Mouse (Mus musculus) heart, adult 2 months (tissue): ENCODE data around the gene Gm7030.
"Not testable (repeated sequence)": the region's sequence is repeated elsewhere in the genome, so short reads cannot be mapped to it uniquely, and the experiment has no call there.

Experiments used
- CTCF ChIP-seq: fragments of 200-600 bp; IDR thresholded peaks from 2 replicates; pipeline ENCODE4 v1.8.1; 2022; ENCODE audit warnings: antibody characterized with exemption, mild to moderate bottlenecking, moderate library complexity
- EP300 ChIP-seq: fragments of 200-500 bp; IDR thresholded peaks from 2 replicates; pipeline ENCODE4 v1.6.1; 2011; ENCODE audit warnings: low read depth, low read length, control low read depth; ENCODE audit not compliant: insufficient read depth
- POLR2A ChIP-seq: fragments of 200-500 bp; IDR thresholded peaks from 2 replicates; pipeline ENCODE4 v1.6.1; 2011; ENCODE audit warnings: mild to moderate bottlenecking, low read depth, low read length, control low read depth; ENCODE audit not compliant: insufficient read depth

DNA sequence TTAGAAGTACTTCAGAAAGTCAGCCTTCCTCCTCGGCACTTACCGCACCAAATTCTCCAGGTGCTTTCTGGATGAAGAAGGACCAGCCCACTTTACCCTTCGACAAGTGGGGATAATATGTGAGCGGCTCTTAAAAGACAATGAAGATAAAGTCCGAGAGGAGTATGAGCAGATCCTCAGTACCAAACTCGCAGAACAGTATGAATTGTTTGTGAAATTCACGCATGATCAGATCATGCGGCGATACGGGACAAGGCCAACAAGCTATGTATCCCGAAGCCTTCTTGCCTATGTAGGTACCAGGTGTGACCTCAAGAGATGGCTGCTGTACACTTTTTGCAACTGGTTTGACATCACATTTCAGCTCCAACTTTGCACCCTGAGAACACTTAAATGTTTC is 29.0 kb upstream of the Gm7030 start:
- TF ChIP-seq POLR2A, EP300, CTCF: not testable (repeated sequence)
